Mouse (Mus musculus): ENCODE data around the gene Mmp7. TPM values are rescaled to one million over a fixed set of nuclear protein-coding genes. Genes with fewer than 3 reads are reported as not detected.

Mmp7 gene
- polyA plus RNA-seq (2012; rRNA removed; ENCODE audit: low replicate concordance), result 0.19 and 4.5 TPM in 2 replicates

DNA sequence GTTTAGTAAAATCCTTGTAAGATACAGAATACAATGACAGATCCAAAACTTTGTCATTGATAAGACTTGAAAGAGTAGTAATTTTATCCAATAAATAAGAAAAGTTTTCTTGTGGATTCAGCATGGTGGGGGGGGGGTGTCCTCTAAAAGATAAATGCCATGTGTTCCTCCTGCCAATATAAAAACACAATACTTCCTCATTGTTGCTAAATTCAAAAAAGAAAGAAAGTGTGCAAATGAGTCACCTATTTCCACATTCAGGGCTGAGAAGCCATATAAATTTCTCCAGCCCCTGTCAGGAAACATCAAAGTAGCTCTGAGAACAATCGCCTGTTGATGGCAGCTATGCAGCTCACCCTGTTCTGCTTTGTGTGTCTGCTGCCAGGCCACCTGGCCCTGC lies at the start of gene Mmp7:
Gene Mmp7, plus strand, starts transcription at position 301 of the 400 bp plus-strand sequence.

Other genes starting within 250 kb of the Mmp7 start
- gene Mmp3, start 246.3 kb upstream of the Mmp7 start, polyA plus RNA-seq (2012; rRNA removed; ENCODE audit: low replicate concordance), result 3.5 and 13.1 TPM in 2 replicates
- 1.2 TPM in 1 of 2 replicates, not detected in the other for gene Mmp10, start 189.7 kb upstream of the Mmp7 start, polyA plus RNA-seq (2012; rRNA removed; ENCODE audit: low replicate concordance)
- gene Mmp8, start 133.6 kb upstream of the Mmp7 start, polyA plus RNA-seq (2012; rRNA removed; ENCODE audit: low replicate concordance), result 0.23 TPM in 1 of 2 replicates, not detected in the other
- gene Mmp27, start 120.7 kb upstream of the Mmp7 start, polyA plus RNA-seq (2012; rRNA removed; ENCODE audit: low replicate concordance), result 0.44 and 0.54 TPM in 2 replicates
- gene Mmp20, start 63.9 kb upstream of the Mmp7 start, polyA plus RNA-seq (2012; rRNA removed; ENCODE audit: low replicate concordance), result not detected in 2 replicates
- 56.3 and 102 TPM in 2 replicates for gene Tmem123, start 72.0 kb downstream of the Mmp7 start, polyA plus RNA-seq (2012; rRNA removed; ENCODE audit: low replicate concordance)
- 13.5 and 18.9 TPM in 2 replicates for gene Birc2, start 145.0 kb downstream of the Mmp7 start, polyA plus RNA-seq (2012; rRNA removed; ENCODE audit: low replicate concordance)
- gene Birc3, start 181.1 kb downstream of the Mmp7 start, polyA plus RNA-seq (2012; rRNA removed; ENCODE audit: low replicate concordance), result 16.1 and 21.5 TPM in 2 replicates